Mouse (Mus musculus) ES-E14 (cell line): ENCODE results near the gene Bpifa1.

Experiments
- HCFC1 ChIP-seq: IDR thresholded peaks from 2 replicates; pipeline ENCODE4 v1.6.1; 2012; ENCODE audit warnings: low read length, inconsistent platforms, borderline replicate concordance; ENCODE audit not compliant: insufficient read depth
- MAFK ChIP-seq: IDR thresholded peaks from 2 replicates; pipeline ENCODE4 v1.6.1; 2014; ENCODE audit warnings: mild to moderate bottlenecking, low read depth, low read length, inconsistent platforms; ENCODE audit not compliant: insufficient read depth

GRCm38 (mm10) chr2:154187468-154187867 is 44.8 kb downstream of the Bpifa1 start:
- no peak for TF ChIP-seq HCFC1
- no peak for TF ChIP-seq MAFK
